Mouse (Mus musculus): Measurements from ENCODE around the gene Pttg1ip. TPM values are rescaled to one million over a fixed set of nuclear protein-coding genes. Genes with fewer than 3 reads are reported as not detected.
A peak's percentile ranks its signal among the peaks of the same experiment; 100 is the strongest.

Pttg1ip gene
- polyA plus RNA-seq, 1 experiment from 2014 or later = 103 TPM

GRCm38 (mm10) chr10:77645571-77645970, 64.1 kb downstream of the Pttg1ip start:
- no peak overlapping the region for H3K27ac ChIP-seq (replicated peaks)
- H3K4me1 ChIP-seq = peaks cover 15% of the 10 kb centered on the region
- H3K4me2 ChIP-seq = no peak overlapping the region
- no peaks in the 10 kb centered on the region for H3K9me3 ChIP-seq
- no peak for ATAC-seq (ENCODE audit: extremely low read depth, insufficient number of reproducible peaks, low FRiP score, low TSS enrichment)
- no peaks in the 10 kb centered on the region for H3K27me3 ChIP-seq (replicated peaks)
- no peak overlapping the region for H3K9ac ChIP-seq
- no peak overlapping the region for H3K4me3 ChIP-seq
- WGBS = 83% methylated on average over 5 of the region's 5 CpGs
- peaks cover 60% of the 10 kb centered on the region for H3K36me3 ChIP-seq

- Histone ChIP-seq H3K36me3 (peaks cover 44% of the 10 kb centered on the region), H3K9ac (no peak overlapping the region), H3K27me3 (replicated peaks) (no peaks in the 10 kb centered on the region), H3K27ac (replicated peaks) (no peak overlapping the region), H3K9me3 (no peaks in the 10 kb centered on the region), H3K4me3 (no peak overlapping the region), H3K4me2 (no peak overlapping the region), H3K4me1 (peaks cover 15% of the 10 kb centered on the region)
- 65% methylated on average over 1 of the region's 1 CpGs for WGBS
- ATAC-seq (ENCODE audit: extremely low read depth, insufficient number of reproducible peaks, low FRiP score, low TSS enrichment) = no peak
Measured at GRCm38 (mm10) chr10:77647461-77647860, 65.9 kb downstream of the Pttg1ip start.

- no peak for ATAC-seq (ENCODE audit: extremely low read depth, insufficient number of reproducible peaks, low FRiP score, low TSS enrichment)
- no peaks in the 10 kb centered on the region for H3K9me3 ChIP-seq
- peaks cover 15% of the 10 kb centered on the region for H3K4me1 ChIP-seq
- no peak overlapping the region for H3K9ac ChIP-seq
- H3K4me2 ChIP-seq = no peak overlapping the region
- H3K27me3 ChIP-seq (replicated peaks) = no peaks in the 10 kb centered on the region
- no peak overlapping the region for H3K4me3 ChIP-seq
- peaks cover 41% of the 10 kb centered on the region for H3K36me3 ChIP-seq
- 87% methylated on average over 8 of the region's 8 CpGs for WGBS
- H3K27ac ChIP-seq (replicated peaks) = no peak overlapping the region
Measured at GRCm38 (mm10) chr10:77647901-77648300, 66.4 kb downstream of the Pttg1ip start.

MicroRNAs within 50 kb of the gene (microRNA counts, 519-probe panel; counts per million panel counts)
- 209 counts per million, percentile 61 among the panel's probes with 10 or more counts for microRNA mmu-miR-1930

Small RNA genes lying within 50 kb of the gene (microRNA-seq; reads per million reads assigned to microRNA genes)
- gene Mir1930 = 10.0 reads per million, percentile 27 among the genes with 10 or more reads in this experiment

Other genes with a start within 250 kb of the Pttg1ip start
- gene Adarb1, start 163.4 kb upstream of the Pttg1ip start, polyA plus RNA-seq (2015; fragmentation: Nextera tagmentation; extraction: Ambion mirVana) = 10.7 and 12.1 TPM in 2 replicates
- 23.9 and 24.0 TPM in 2 replicates for gene Fam207a, start 65.9 kb upstream of the Pttg1ip start, polyA plus RNA-seq (2015; fragmentation: Nextera tagmentation; extraction: Ambion mirVana)
- 1.5 and 1.6 TPM in 2 replicates for gene Itgb2, start 51.5 kb upstream of the Pttg1ip start, polyA plus RNA-seq (2015; fragmentation: Nextera tagmentation; extraction: Ambion mirVana)
- 171 and 186 TPM in 2 replicates for gene Sumo3, start 24.4 kb downstream of the Pttg1ip start, polyA plus RNA-seq (2015; fragmentation: Nextera tagmentation; extraction: Ambion mirVana)
- gene Gm49325, start 24.5 kb downstream of the Pttg1ip start, polyA plus RNA-seq (2015; fragmentation: Nextera tagmentation; extraction: Ambion mirVana) = 2.8 TPM in 1 of 2 replicates, not detected in the other
- 78.6 and 81.9 TPM in 2 replicates for gene Ube2g2, start 40.6 kb downstream of the Pttg1ip start, polyA plus RNA-seq (2015; fragmentation: Nextera tagmentation; extraction: Ambion mirVana)
- gene Tspear, start 104.8 kb downstream of the Pttg1ip start, polyA plus RNA-seq (2015; fragmentation: Nextera tagmentation; extraction: Ambion mirVana) = 0.07 TPM in 1 of 2 replicates, not detected in the other
- not detected in 2 replicates for gene Gm19402, start 109.0 kb downstream of the Pttg1ip start, polyA plus RNA-seq (2015; fragmentation: Nextera tagmentation; extraction: Ambion mirVana)
- gene Gm9508, start 115.5 kb downstream of the Pttg1ip start, polyA plus RNA-seq (2015; fragmentation: Nextera tagmentation; extraction: Ambion mirVana) = not detected in 2 replicates
- not detected in 2 replicates for gene Gm10272, start 124.9 kb downstream of the Pttg1ip start, polyA plus RNA-seq (2015; fragmentation: Nextera tagmentation; extraction: Ambion mirVana)
- not detected in 2 replicates for gene Gm10024, start 129.7 kb downstream of the Pttg1ip start, polyA plus RNA-seq (2015; fragmentation: Nextera tagmentation; extraction: Ambion mirVana)
- gene Gm10142, start 134.1 kb downstream of the Pttg1ip start, polyA plus RNA-seq (2015; fragmentation: Nextera tagmentation; extraction: Ambion mirVana) = not detected in 2 replicates
- not detected in 2 replicates for gene Krtap12-1, start 138.9 kb downstream of the Pttg1ip start, polyA plus RNA-seq (2015; fragmentation: Nextera tagmentation; extraction: Ambion mirVana)
- not detected in 2 replicates for gene Gm10100, start 144.8 kb downstream of the Pttg1ip start, polyA plus RNA-seq (2015; fragmentation: Nextera tagmentation; extraction: Ambion mirVana)
- gene Gm18596, start 160.9 kb downstream of the Pttg1ip start, polyA plus RNA-seq (2015; fragmentation: Nextera tagmentation; extraction: Ambion mirVana) = not detected in 2 replicates
- gene Gm9736, start 169.6 kb downstream of the Pttg1ip start, polyA plus RNA-seq (2015; fragmentation: Nextera tagmentation; extraction: Ambion mirVana) = not detected in 2 replicates
- gene Gm3233, start 178.0 kb downstream of the Pttg1ip start, polyA plus RNA-seq (2015; fragmentation: Nextera tagmentation; extraction: Ambion mirVana) = not detected in 2 replicates
- gene Gm3238, start 189.6 kb downstream of the Pttg1ip start, polyA plus RNA-seq (2015; fragmentation: Nextera tagmentation; extraction: Ambion mirVana) = not detected in 2 replicates
- not detected in 2 replicates for gene Gm7138, start 195.2 kb downstream of the Pttg1ip start, polyA plus RNA-seq (2015; fragmentation: Nextera tagmentation; extraction: Ambion mirVana)
- gene Gm3250, start 200.8 kb downstream of the Pttg1ip start, polyA plus RNA-seq (2015; fragmentation: Nextera tagmentation; extraction: Ambion mirVana) = not detected in 2 replicates
- gene Gm7137, start 206.5 kb downstream of the Pttg1ip start, polyA plus RNA-seq (2015; fragmentation: Nextera tagmentation; extraction: Ambion mirVana) = not detected in 2 replicates
- not detected in 2 replicates for gene Gm9639, start 213.4 kb downstream of the Pttg1ip start, polyA plus RNA-seq (2015; fragmentation: Nextera tagmentation; extraction: Ambion mirVana)
- gene Gm19668, start 217.4 kb downstream of the Pttg1ip start, polyA plus RNA-seq (2015; fragmentation: Nextera tagmentation; extraction: Ambion mirVana) = not detected in 2 replicates
- gene Gm9507, start 230.1 kb downstream of the Pttg1ip start, polyA plus RNA-seq (2015; fragmentation: Nextera tagmentation; extraction: Ambion mirVana) = not detected in 2 replicates
- gene Gm2696, start 233.0 kb downstream of the Pttg1ip start, polyA plus RNA-seq (2015; fragmentation: Nextera tagmentation; extraction: Ambion mirVana) = not detected in 2 replicates
- not detected in 2 replicates for gene Krtap10-4, start 245.4 kb downstream of the Pttg1ip start, polyA plus RNA-seq (2015; fragmentation: Nextera tagmentation; extraction: Ambion mirVana)